Comparison of ENCODE assay signal across 26 mouse cellular contexts in the genomic region with DNA sequence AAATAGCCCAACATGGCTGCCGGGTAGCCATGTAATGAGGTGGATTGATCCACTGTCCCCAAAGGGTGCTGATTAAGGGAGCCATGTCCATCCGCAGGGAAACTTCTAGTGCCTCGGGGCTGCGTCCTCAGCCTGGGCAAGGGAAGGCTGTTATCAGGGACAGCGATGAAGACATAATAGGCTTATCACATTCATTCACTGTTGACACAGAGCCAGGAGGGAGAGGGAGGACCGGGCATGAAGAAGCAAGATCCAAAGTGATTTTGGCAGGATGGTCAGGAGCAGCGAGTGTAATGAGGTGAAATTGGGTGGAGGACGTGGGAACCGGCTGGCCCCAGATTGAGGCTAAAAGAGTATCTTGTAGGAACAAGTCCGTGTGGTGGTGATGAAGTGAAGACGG. TPM values are rescaled to one million over a fixed set of nuclear protein-coding genes. Genes with fewer than 3 reads are reported as not detected.
DNase-seq lines count a peak whose midpoint lies in the region; ATAC-seq and TF ChIP-seq lines count a peak whose summit lies in the region.
"Had no signal": no experiment of that assay in that cellular context is flagged by ENCODE, and none has a peak within 500 bp of the region (broad histone marks: within the 10 kb centered on the region; RNA-seq: fewer than 3 reads in every experiment).

No protein-coding gene starts in this region.

- H3K27ac ChIP-seq in cerebellum, adult 2 months (ENCODE audit: insufficient read depth, low read length), result no peak overlapping the region
- no peak overlapping the region for H3K27ac ChIP-seq in midbrain, embryonic 11.5 days (ENCODE audit: low read depth, low read length)
- no peak overlapping the region for H3K27ac ChIP-seq in midbrain, embryonic 16.5 days (ENCODE audit: low read length)
- H3K27ac ChIP-seq: embryonic facial prominence, embryonic 10.5 days; embryonic facial prominence, embryonic 13.5 days; forebrain, embryonic 12.5 days; forebrain, embryonic 15.5 days; heart, embryonic 15.5 days; hindbrain, embryonic 10.5 days; hindbrain, embryonic 13.5 days had no signal

- H3K36me3 ChIP-seq in midbrain, embryonic 11.5 days (ENCODE audit: control insufficient read depth, insufficient read depth, low read length), result no peaks in the 10 kb centered on the region
- no peaks in the 10 kb centered on the region for H3K36me3 ChIP-seq in midbrain, embryonic 16.5 days (ENCODE audit: control insufficient read depth, insufficient read depth, low read length)
- H3K36me3 ChIP-seq: embryonic facial prominence, embryonic 10.5 days; embryonic facial prominence, embryonic 13.5 days; forebrain, embryonic 12.5 days; forebrain, embryonic 15.5 days; heart, embryonic 12.5 days; heart, embryonic 15.5 days; hindbrain, embryonic 10.5 days; hindbrain, embryonic 13.5 days had no signal

- TF ChIP-seq POLR2A in cerebellum, adult 2 months (IDR thresholded peaks at IDR 0.05; ENCODE audit: borderline replicate concordance, insufficient read depth, low read length), result no peak

- WGBS in cerebellum, adult 2 months, result 57% methylated on average over 11 of the region's 11 CpGs
- WGBS in midbrain, embryonic 11.5 days, result 83% methylated on average over 11 of the region's 11 CpGs
- WGBS in midbrain, embryonic 16.5 days, result 64% methylated on average over 11 of the region's 11 CpGs

- no peaks in the 10 kb centered on the region; the same call in 1 of the 2 replicates for H3K27me3 ChIP-seq in cerebellum, adult 2 months (ENCODE audit: control insufficient read depth, insufficient read depth, low read length)
- H3K27me3 ChIP-seq in midbrain, embryonic 11.5 days (ENCODE audit: control insufficient read depth, insufficient read depth, low read length), result no peaks in the 10 kb centered on the region
- no peaks in the 10 kb centered on the region for H3K27me3 ChIP-seq in midbrain, embryonic 16.5 days (ENCODE audit: control insufficient read depth, insufficient read depth, low read depth, low read length)
- H3K27me3 ChIP-seq: heart, embryonic 15.5 days; hindbrain, embryonic 13.5 days had no signal

- H3K4me1 ChIP-seq in cerebellum, adult 2 months (ENCODE audit: control insufficient read depth, insufficient read depth, low read length), result no peaks in the 10 kb centered on the region; the same call in 1 of the 2 replicates
- H3K4me1 ChIP-seq in midbrain, embryonic 11.5 days (ENCODE audit: control insufficient read depth, insufficient read depth, low read length), result no peaks in the 10 kb centered on the region
- no peaks in the 10 kb centered on the region; the same call in 1 of the 2 replicates for H3K4me1 ChIP-seq in midbrain, embryonic 16.5 days (ENCODE audit: control insufficient read depth, insufficient read depth, low read length)
- H3K4me1 ChIP-seq: embryonic facial prominence, embryonic 13.5 days had no signal

- ATAC-seq in midbrain, embryonic 11.5 days (ENCODE audit: low FRiP score), result no peak
- no peak for ATAC-seq in midbrain, embryonic 16.5 days
- ATAC-seq: activated CD4-positive, CD25-positive, alpha-beta regulatory T cell, adult 4 months; forebrain, embryonic 15.5 days had no signal

- TF ChIP-seq CTCF in cerebellum, adult 2 months (IDR thresholded peaks at IDR 0.05; ENCODE audit: borderline replicate concordance, insufficient read depth, low read depth, low read length), result no peak

- H3K4me2 ChIP-seq in midbrain, embryonic 11.5 days, result no peak overlapping the region
- H3K4me2 ChIP-seq in midbrain, embryonic 16.5 days (ENCODE audit: low read length), result no peak overlapping the region
- H3K4me2 ChIP-seq: embryonic facial prominence, embryonic 13.5 days; forebrain, embryonic 12.5 days; forebrain, embryonic 15.5 days; heart, embryonic 12.5 days; heart, embryonic 15.5 days; hindbrain, embryonic 13.5 days had no signal

- H3K4me3 ChIP-seq in cerebellum, adult 2 months (replicated peaks; ENCODE audit: insufficient read depth, low read depth, low read length), result no peak overlapping the region
- no peak overlapping the region for H3K4me3 ChIP-seq in midbrain, embryonic 11.5 days (ENCODE audit: low read depth, low read length)
- no peak overlapping the region for H3K4me3 ChIP-seq in midbrain, embryonic 16.5 days (ENCODE audit: low read depth, low read length)
- H3K4me3 ChIP-seq: embryonic facial prominence, embryonic 10.5 days; embryonic facial prominence, embryonic 13.5 days; erythroblast, embryonic 14.5 days; forebrain, embryonic 12.5 days; forebrain, embryonic 15.5 days; heart, embryonic 12.5 days; heart, embryonic 15.5 days; hindbrain, embryonic 10.5 days; hindbrain, embryonic 13.5 days had no signal

- DNase-seq in cerebellum, postnatal 10 days, result peak; percentile 33 to 53
- DNase-seq in cerebellum, adult 2 months, result no peak
- peak; percentile 66 for DNase-seq in midbrain, embryonic 11.5 days (ENCODE audit: low spot score, missing footprints)
- peak; percentile 78 for DNase-seq in retina, postnatal 1 day
- no peak for DNase-seq in retina, embryonic 14.5 days (ENCODE audit: low spot score)
- DNase-seq: adrenal gland, adult 8-10 months; adrenal gland, postnatal 25 days; cerebellum, adult 18-20 months; cerebellum, adult 9-11 months; cerebellum, postnatal 36 days; embryo, embryonic 11 days; gastrocnemius, postnatal 25 days; heart, adult 18-20 months; heart, postnatal 10 days; heart, postnatal 36 days had no signal

- no peak overlapping the region for H3K9ac ChIP-seq in midbrain, embryonic 11.5 days (ENCODE audit: low read length)
- H3K9ac ChIP-seq in midbrain, embryonic 16.5 days (ENCODE audit: low read depth, low read length), result no peak overlapping the region
- H3K9ac ChIP-seq: embryonic facial prominence, embryonic 13.5 days; forebrain, embryonic 12.5 days; forebrain, embryonic 15.5 days; heart, embryonic 12.5 days; heart, embryonic 15.5 days; hindbrain, embryonic 13.5 days had no signal

- no peaks in the 10 kb centered on the region for H3K9me3 ChIP-seq in midbrain, embryonic 11.5 days (ENCODE audit: control insufficient read depth, low read length)
- no peaks in the 10 kb centered on the region for H3K9me3 ChIP-seq in midbrain, embryonic 16.5 days (replicated peaks; ENCODE audit: control insufficient read depth, low read length, poor library complexity, severe bottlenecking)
- H3K9me3 ChIP-seq: embryonic facial prominence, embryonic 10.5 days; embryonic facial prominence, embryonic 13.5 days; forebrain, embryonic 12.5 days; forebrain, embryonic 15.5 days; heart, embryonic 12.5 days; heart, embryonic 15.5 days; hindbrain, embryonic 10.5 days; hindbrain, embryonic 13.5 days had no signal

RNA-seq across cellular contexts. Expression of gene Mdga1, which starts 25.5 kb away (rescaled TPM):
- 8.0 and 11.5 TPM in 2 replicates for polyA plus RNA-seq in cerebellum, adult 2 months (2012; rRNA removed)
- 5.8 and 6.5 TPM in 2 replicates for polyA plus RNA-seq in midbrain, embryonic 11.5 days (2014; fragmentation: Nextera tagmentation; extraction: Ambion mirVana)
- polyA plus RNA-seq in midbrain, embryonic 16.5 days (2015; fragmentation: Nextera tagmentation; extraction: Ambion mirVana), result 14.3 and 14.7 TPM in 2 replicates
- polyA plus RNA-seq: activated CD4-positive, CD25-positive, alpha-beta regulatory T cell, adult 4 months had no signal

Comparison
In these comparisons a context has a peak if more than half of its experiments do, and no peak if none do; other contexts are left out.
1. DNase-seq: peak in cerebellum, postnatal 10 days (2 of 2), midbrain, embryonic 11.5 days (single experiment) and retina, postnatal 1 day (single experiment); none in cerebellum, adult 2 months (0 of 2) and retina, embryonic 14.5 days (single experiment).